Mouse (Mus musculus): ENCODE results near the gene Sesn2. TPM values are rescaled to one million over a fixed set of nuclear protein-coding genes. Genes with fewer than 3 reads are reported as not detected.

Sesn2 gene
- 13.7 and 17.3 TPM in 2 replicates for polyA plus RNA-seq (2012)

GRCm38 (mm10) chr4:132510352-132510798 lies at the start of gene Sesn2:
Gene Sesn2, minus strand, starts transcription at chr4:132510501.

GRCm38 (mm10) chr4:132535406-132536121 lies 25.3 kb upstream of the Sesn2 start, which contains the start of gene Dnajc8:
Gene Dnajc8, plus strand, starts transcription at chr4:132535550.

GRCm38 (mm10) chr4:132532981-132533916 lies 22.9 kb upstream of the Sesn2 start, which contains the start of gene Atpif1:
Gene Atpif1, minus strand, starts transcription at chr4:132533659.

GRCm38 (mm10) chr4:132463430-132464254 lies 46.7 kb downstream of the Sesn2 start, which contains the start of gene Med18:
Gene Med18, minus strand, starts transcription at chr4:132463921.

Other genes with a start within 250 kb of the Sesn2 start
- 15.6 and 16.0 TPM in 2 replicates for gene Gmeb1, start 248.9 kb downstream of the Sesn2 start, polyA plus RNA-seq (2012)
- 14.5 and 15.9 TPM in 2 replicates for gene Taf12, start 236.1 kb downstream of the Sesn2 start, polyA plus RNA-seq (2012)
- 0.21 and 0.25 TPM in 2 replicates for gene Rab42, start 207.1 kb downstream of the Sesn2 start, polyA plus RNA-seq (2012)
- gene Trnau1ap, start 181.0 kb downstream of the Sesn2 start, polyA plus RNA-seq (2012), result 51.6 and 62.1 TPM in 2 replicates
- 57.3 and 58.2 TPM in 2 replicates for gene Rcc1, start 156.9 kb downstream of the Sesn2 start, polyA plus RNA-seq (2012)
- gene Phactr4, start 88.0 kb downstream of the Sesn2 start, polyA plus RNA-seq (2012), result 11.8 and 14.4 TPM in 2 replicates
- gene Med18, start 46.6 kb downstream of the Sesn2 start, polyA plus RNA-seq (2012), result 2.5 and 2.9 TPM in 2 replicates
- gene Atpif1, start 23.2 kb upstream of the Sesn2 start, polyA plus RNA-seq (2012), result 213 and 290 TPM in 2 replicates
- 128 and 155 TPM in 2 replicates for gene Dnajc8, start 25.0 kb upstream of the Sesn2 start, polyA plus RNA-seq (2012)
- 0.54 and 0.65 TPM in 2 replicates for gene Ptafr, start 53.6 kb upstream of the Sesn2 start, polyA plus RNA-seq (2012)
- gene Eya3, start 128.5 kb upstream of the Sesn2 start, polyA plus RNA-seq (2012), result 2.6 and 4.1 TPM in 2 replicates
- 0.74 and 0.90 TPM in 2 replicates for gene Xkr8, start 222.0 kb upstream of the Sesn2 start, polyA plus RNA-seq (2012)
- gene Smpdl3b, start 246.8 kb upstream of the Sesn2 start, polyA plus RNA-seq (2012), result 0.03 and 0.11 TPM in 2 replicates

Measured in megakaryocyte-erythroid progenitor cell, adult 5 weeks (primary cell).